Mouse (Mus musculus): ENCODE results near the gene Shq1. TPM values are rescaled to one million over a fixed set of nuclear protein-coding genes. Genes with fewer than 3 reads are reported as not detected.

Gene Shq1
- total and polyA plus RNA-seq, 2 experiments from 2014 or later, result 3.7 to 4.3 TPM

GRCm38 (mm10) chr6:100705366-100705811, 34.4 kb upstream of the Shq1 start:
- WGBS, result 1% methylated on average over 15 of the region's 15 CpGs
- no peaks in the 10 kb centered on the region for H3K9me3 ChIP-seq (ENCODE audit: low read length)
- peak overlapping the region; percentile 98 for H3K4me2 ChIP-seq (ENCODE audit: low read depth, low read length, poor library complexity, severe bottlenecking)
- DNase-seq (ENCODE audit: low spot score) (no peak), ATAC-seq (ENCODE audit: low FRiP score) (no peak)
- no peak overlapping the region for H3K9ac ChIP-seq (replicated peaks; ENCODE audit: low read length, poor library complexity, severe bottlenecking)
- no peak for TF ChIP-seq CTCF (IDR thresholded peaks at IDR 0.05)
- H3K27me3 ChIP-seq (ENCODE audit: insufficient read depth, low read length), result peaks cover 22% of the 10 kb centered on the region; the same call in 1 of the 2 replicates
- no peak overlapping the region for H3K27ac ChIP-seq (ENCODE audit: low read depth, low read length)
- H3K4me3 ChIP-seq (ENCODE audit: low read depth, low read length), result peak overlapping the region; percentile 74
- no peaks in the 10 kb centered on the region for H3K36me3 ChIP-seq (ENCODE audit: insufficient read depth, low read length)
- H3K4me1 ChIP-seq (ENCODE audit: insufficient read depth, low read length), result no peaks in the 10 kb centered on the region; the same call in 1 of the 2 replicates

DNA sequence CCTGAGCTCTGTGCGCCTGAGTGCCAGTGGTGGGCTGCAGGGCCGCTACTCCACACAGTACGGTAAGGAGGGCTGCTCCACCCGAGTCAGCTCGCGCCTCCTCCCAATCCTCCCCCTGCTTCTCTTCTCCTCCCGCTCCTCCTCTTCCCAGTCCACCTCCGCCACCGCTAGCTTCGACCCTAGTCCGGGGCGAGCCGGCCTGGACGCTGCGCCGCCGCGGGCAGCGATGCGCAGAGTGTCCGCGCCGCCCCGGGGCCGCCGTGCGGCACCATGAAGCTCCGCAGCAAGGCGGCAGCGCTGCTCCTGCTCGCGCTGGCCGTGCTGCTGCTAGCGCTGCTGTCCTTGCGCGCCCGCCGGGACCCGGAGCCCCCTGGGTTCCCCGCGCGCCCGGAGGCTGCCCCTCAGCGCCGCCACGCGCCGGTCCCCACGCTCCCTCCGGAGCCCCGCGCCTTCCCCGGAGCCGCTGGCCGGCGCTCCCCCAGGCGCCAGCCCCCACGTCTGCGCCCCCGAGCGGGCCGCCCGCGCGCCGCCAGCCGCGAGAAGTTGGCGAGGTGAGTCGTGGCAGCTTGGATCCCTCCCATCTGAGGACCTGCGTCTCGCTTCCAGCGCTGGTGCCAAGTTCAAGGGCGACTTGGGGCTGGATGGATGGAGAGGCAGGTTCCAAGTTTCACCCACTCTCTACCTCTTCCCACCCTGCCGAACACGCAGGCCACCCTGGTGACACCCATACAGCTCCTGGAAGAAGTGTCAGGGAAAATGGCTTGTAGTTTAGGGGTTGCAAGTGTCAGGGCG, 33.8 kb upstream of the Shq1 start, which contains the start of gene Gxylt2:
Gene Gxylt2 (plus strand): TSS at position 161 of the 792 bp plus-strand sequence.
- peak within 1 kb of the TSS; percentile 74 for H3K4me3 ChIP-seq (ENCODE audit: low read depth, low read length)
- no peaks in the 10 kb centered on the region; the same call in 1 of the 2 replicates for H3K4me1 ChIP-seq (ENCODE audit: insufficient read depth, low read length)
- H3K36me3 ChIP-seq (ENCODE audit: insufficient read depth, low read length), result no peaks in the 10 kb centered on the region
- ATAC-seq (ENCODE audit: low FRiP score), result peak; percentile 85; the same call in 1 of the 2 replicates
- no peak within 1 kb of the TSS for H3K27ac ChIP-seq (ENCODE audit: low read depth, low read length)
- WGBS, result 1% methylated on average over 66 of the region's 77 CpGs
- H3K9me3 ChIP-seq (ENCODE audit: low read length), result no peaks in the 10 kb centered on the region
- peaks cover 22% of the 10 kb centered on the region; the same call in 1 of the 2 replicates for H3K27me3 ChIP-seq (ENCODE audit: insufficient read depth, low read length)
- DNase-seq (ENCODE audit: low spot score), result peak; percentile 61
- H3K4me2 ChIP-seq (ENCODE audit: low read depth, low read length, poor library complexity, severe bottlenecking), result peak within 1 kb of the TSS; percentile 98
- no peak for TF ChIP-seq CTCF (IDR thresholded peaks at IDR 0.05)
- peak within 1 kb of the TSS; percentile 67 for H3K9ac ChIP-seq (replicated peaks; ENCODE audit: low read length, poor library complexity, severe bottlenecking)

DNA sequence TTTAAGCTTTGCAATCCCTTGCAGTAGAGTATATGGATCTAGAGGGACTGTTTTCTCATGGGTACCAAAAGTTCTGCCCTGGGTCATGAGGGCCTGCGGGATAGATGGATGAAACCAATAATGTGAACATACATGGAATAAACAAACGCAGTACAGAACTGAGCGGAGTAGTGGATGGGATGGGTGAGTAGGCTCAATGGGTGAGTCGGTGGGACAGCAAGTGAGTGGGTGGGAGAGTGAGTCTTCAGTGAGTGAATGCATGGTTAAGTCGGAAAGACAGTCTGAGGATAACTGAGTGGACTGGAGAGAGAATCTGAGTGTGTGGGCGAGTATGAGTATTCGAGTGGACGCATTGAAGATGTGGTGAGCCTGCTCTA, 33.2 kb upstream of the Shq1 start:
- peak overlapping the region; percentile 67 for H3K9ac ChIP-seq (replicated peaks; ENCODE audit: low read length, poor library complexity, severe bottlenecking)
- H3K4me3 ChIP-seq (ENCODE audit: low read depth, low read length), result peak overlapping the region; percentile 74
- no peaks in the 10 kb centered on the region for H3K36me3 ChIP-seq (ENCODE audit: insufficient read depth, low read length)
- 31% methylated on average over 8 of the region's 8 CpGs for WGBS
- TF ChIP-seq CTCF (IDR thresholded peaks at IDR 0.05), result no peak
- no peaks in the 10 kb centered on the region for H3K9me3 ChIP-seq (ENCODE audit: low read length)
- H3K27me3 ChIP-seq (ENCODE audit: insufficient read depth, low read length), result peaks cover 22% of the 10 kb centered on the region; the same call in 1 of the 2 replicates
- no peaks in the 10 kb centered on the region; the same call in 1 of the 2 replicates for H3K4me1 ChIP-seq (ENCODE audit: insufficient read depth, low read length)
- ATAC-seq (ENCODE audit: low FRiP score), result 0 out of 2 replicates have a peak, but pooled peaks have one; percentile 5
- DNase-seq (ENCODE audit: low spot score), result no peak
- peak overlapping the region; percentile 98 for H3K4me2 ChIP-seq (ENCODE audit: low read depth, low read length, poor library complexity, severe bottlenecking)
- H3K27ac ChIP-seq (ENCODE audit: low read depth, low read length), result no peak overlapping the region

GRCm38 (mm10) chr6:100700774-100701173, 29.8 kb upstream of the Shq1 start:
- Histone ChIP-seq H3K9ac (replicated peaks; ENCODE audit: low read length, poor library complexity, severe bottlenecking) (no peak overlapping the region), H3K9me3 (ENCODE audit: low read length) (no peaks in the 10 kb centered on the region), H3K27ac (ENCODE audit: low read depth, low read length) (no peak overlapping the region), H3K4me3 (ENCODE audit: low read depth, low read length) (no peak overlapping the region), H3K27me3 (ENCODE audit: insufficient read depth, low read length) (peaks cover 17% of the 10 kb centered on the region; the same call in 1 of the 2 replicates), H3K4me1 (ENCODE audit: insufficient read depth, low read length) (no peaks in the 10 kb centered on the region; the same call in 1 of the 2 replicates), H3K4me2 (ENCODE audit: low read depth, low read length, poor library complexity, severe bottlenecking) (no peak overlapping the region), H3K36me3 (ENCODE audit: insufficient read depth, low read length) (no peaks in the 10 kb centered on the region)
- peak; percentile 42 for DNase-seq (ENCODE audit: low spot score)
- ATAC-seq (ENCODE audit: low FRiP score), result no peak
- 76% methylated on average over 5 of the region's 5 CpGs for WGBS
- TF ChIP-seq CTCF (IDR thresholded peaks at IDR 0.05), result no peak

DNA sequence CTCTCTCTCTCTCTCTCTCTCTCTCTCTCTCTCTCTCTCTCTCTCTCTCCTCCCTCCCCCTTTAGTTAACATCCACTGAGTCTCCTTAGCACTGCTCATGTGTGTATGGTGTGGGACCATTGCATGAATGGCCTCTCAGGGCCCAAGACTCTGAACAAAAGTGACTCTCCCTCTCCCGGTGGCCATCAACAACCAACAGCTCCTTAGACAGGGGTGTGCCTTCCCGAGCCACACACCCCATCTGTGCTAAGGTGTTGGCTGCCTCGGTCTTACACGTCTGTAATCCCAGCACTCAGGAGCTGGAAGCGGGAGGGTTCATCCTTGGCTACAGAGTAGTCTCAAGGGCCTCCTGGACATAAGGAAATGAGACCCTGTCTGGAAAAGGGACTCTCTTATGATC, 29.0 kb upstream of the Shq1 start:
- DNase-seq (ENCODE audit: low spot score), result no peak
- peaks cover 10% of the 10 kb centered on the region; the same call in 1 of the 2 replicates for H3K27me3 ChIP-seq (ENCODE audit: insufficient read depth, low read length)
- no peak overlapping the region for H3K9ac ChIP-seq (replicated peaks; ENCODE audit: low read length, poor library complexity, severe bottlenecking)
- WGBS, result 91% methylated on average over 5 of the region's 5 CpGs
- no peaks in the 10 kb centered on the region; the same call in 1 of the 2 replicates for H3K4me1 ChIP-seq (ENCODE audit: insufficient read depth, low read length)
- TF ChIP-seq CTCF (IDR thresholded peaks at IDR 0.05), result no peak
- H3K36me3 ChIP-seq (ENCODE audit: insufficient read depth, low read length), result no peaks in the 10 kb centered on the region
- H3K9me3 ChIP-seq (ENCODE audit: low read length), result no peaks in the 10 kb centered on the region
- H3K4me2 ChIP-seq (ENCODE audit: low read depth, low read length, poor library complexity, severe bottlenecking), result no peak overlapping the region
- no peak for ATAC-seq (ENCODE audit: low FRiP score)
- no peak overlapping the region for H3K4me3 ChIP-seq (ENCODE audit: low read depth, low read length)
- no peak overlapping the region for H3K27ac ChIP-seq (ENCODE audit: low read depth, low read length)

GRCm38 (mm10) chr6:100686341-100686740, 15.4 kb upstream of the Shq1 start:
- no peak overlapping the region for H3K4me3 ChIP-seq (ENCODE audit: low read depth, low read length)
- no peak for TF ChIP-seq CTCF (IDR thresholded peaks at IDR 0.05)
- no peaks in the 10 kb centered on the region for H3K36me3 ChIP-seq (ENCODE audit: insufficient read depth, low read length)
- no peak overlapping the region for H3K4me2 ChIP-seq (ENCODE audit: low read depth, low read length, poor library complexity, severe bottlenecking)
- no peaks in the 10 kb centered on the region for H3K4me1 ChIP-seq (ENCODE audit: insufficient read depth, low read length)
- ATAC-seq (ENCODE audit: low FRiP score) (no peak), DNase-seq (ENCODE audit: low spot score) (no peak)
- no peaks in the 10 kb centered on the region for H3K27me3 ChIP-seq (ENCODE audit: insufficient read depth, low read length)
- no peak overlapping the region for H3K9ac ChIP-seq (replicated peaks; ENCODE audit: low read length, poor library complexity, severe bottlenecking)
- 76% methylated on average over 2 of the region's 2 CpGs for WGBS
- no peaks in the 10 kb centered on the region for H3K9me3 ChIP-seq (ENCODE audit: low read length)
- H3K27ac ChIP-seq (ENCODE audit: low read depth, low read length), result no peak overlapping the region

All from midbrain, postnatal 0 days (tissue).